Mouse (Mus musculus) erythroblast, embryonic 14.5 days (primary cell): ENCODE measurements around the gene Il17re. TPM values are rescaled to one million over a fixed set of nuclear protein-coding genes. Genes with fewer than 3 reads are reported as not detected.

Source experiments
- H3K27me3 ChIP-seq: 2 replicates; pipeline ENCODE4 v1.6.1; 2012; ENCODE audit warnings: inconsistent platforms; ENCODE audit not compliant: control insufficient read depth
- H3K36me3 ChIP-seq: 2 replicates; pipeline ENCODE4 v1.6.1; 2012; ENCODE audit warnings: mild to moderate bottlenecking, inconsistent platforms; ENCODE audit not compliant: control insufficient read depth
- H3K4me1 ChIP-seq: 2 replicates; pipeline ENCODE4 v1.6.1; 2012; ENCODE audit warnings: inconsistent platforms; ENCODE audit not compliant: control insufficient read depth
- H3K4me3 ChIP-seq: replicated peaks from 2 replicates; pipeline ENCODE3; 2012; ENCODE audit warnings: moderate library complexity, mild to moderate bottlenecking, inconsistent platforms
- H3K9me3 ChIP-seq: 2 replicates; pipeline ENCODE4 v1.6.1; 2012; ENCODE audit warnings: low read length, inconsistent platforms, mixed read lengths; ENCODE audit not compliant: control insufficient read depth
- GATA1 ChIP-seq: IDR thresholded peaks from 2 replicates; pipeline ENCODE4 v1.6.1; 2012; ENCODE audit warnings: low read length, inconsistent platforms, mixed read lengths
- TAL1 ChIP-seq: IDR thresholded peaks from 3 replicates; pipeline ENCODE4 v1.6.1; 2012; ENCODE audit warnings: low read length, inconsistent platforms, mixed read lengths
- polyA plus RNA-seq: library from polyadenylated mRNA; stranded (reverse); fragments of >175 nt; gene quantifications from 2 replicates; pipeline ENCODE4 v1.2.3, GENCODE M21; 2012

Il17re gene
- polyA plus RNA-seq, 1 experiment, result not detected

DNA sequence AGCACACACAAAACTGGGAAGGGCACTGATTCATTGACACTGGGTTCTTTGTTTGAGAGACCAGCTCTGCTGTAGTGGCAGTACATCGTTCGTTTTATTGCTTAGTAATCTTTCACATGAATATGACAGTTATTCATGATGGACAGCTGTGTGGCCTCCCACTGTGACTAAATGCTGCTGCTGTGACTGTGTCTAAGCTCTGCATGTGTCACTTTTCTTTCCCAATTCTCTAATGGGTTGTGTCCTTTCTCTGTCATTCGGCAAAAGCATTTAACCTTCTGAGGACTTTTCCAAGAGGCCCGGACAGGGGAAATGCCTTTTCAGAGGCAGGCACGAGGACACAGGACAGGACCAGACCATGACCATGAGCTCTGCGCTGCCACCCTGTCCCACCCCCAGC is 55.7 kb downstream of the Il17re start:
- TF ChIP-seq TAL1 (no peak), GATA1 (no peak)
- Histone ChIP-seq H3K9me3 (peaks cover 4% of the 10 kb centered on the region; the same call in 1 of the 2 replicates), H3K27me3 (no peaks in the 10 kb centered on the region), H3K4me1 (no peaks in the 10 kb centered on the region), H3K4me3 (no peak overlapping the region), H3K36me3 (peaks cover 62% of the 10 kb centered on the region)

GRCm38 (mm10) chr6:113514600-113514999 is 56.3 kb downstream of the Il17re start:
- Histone ChIP-seq H3K4me3 (no peak overlapping the region), H3K27me3 (no peaks in the 10 kb centered on the region), H3K9me3 (peaks cover 4% of the 10 kb centered on the region; the same call in 1 of the 2 replicates), H3K4me1 (no peaks in the 10 kb centered on the region), H3K36me3 (peaks cover 68% of the 10 kb centered on the region)
- no peak for TF ChIP-seq TAL1
- TF ChIP-seq GATA1, result no peak

- Histone ChIP-seq H3K9me3 (peaks cover 4% of the 10 kb centered on the region; the same call in 1 of the 2 replicates), H3K27me3 (no peaks in the 10 kb centered on the region), H3K4me1 (no peaks in the 10 kb centered on the region), H3K36me3 (peaks cover 98% of the 10 kb centered on the region), H3K4me3 (no peak overlapping the region)
- TF ChIP-seq GATA1 (no peak), TAL1 (no peak)
These were observed 59.3 kb downstream of the Il17re start for GRCm38 (mm10) chr6:113517434-113518080.

Other genes with a start within 250 kb of the Il17re start
- 11.4 and 14.2 TPM in 2 replicates for gene Mtmr14, start 220.6 kb upstream of the Il17re start, polyA plus RNA-seq
- 0.02 and 0.03 TPM in 2 replicates for gene Cpne9, start 176.2 kb upstream of the Il17re start, polyA plus RNA-seq
- 6.0 and 6.8 TPM in 2 replicates for gene Brpf1, start 151.3 kb upstream of the Il17re start, polyA plus RNA-seq
- gene Ogg1, start 131.5 kb upstream of the Il17re start, polyA plus RNA-seq, result 0.56 and 0.83 TPM in 2 replicates
- 0.19 and 0.31 TPM in 2 replicates for gene Camk1, start 114.5 kb upstream of the Il17re start, polyA plus RNA-seq
- gene Tada3, start 80.6 kb upstream of the Il17re start, polyA plus RNA-seq, result 13.9 and 15.1 TPM in 2 replicates
- 14.9 and 23.3 TPM in 2 replicates for gene Arpc4, start 80.4 kb upstream of the Il17re start, polyA plus RNA-seq
- 0.16 and 0.34 TPM in 2 replicates for gene Ttll3, start 69.2 kb upstream of the Il17re start, polyA plus RNA-seq
- gene Rpusd3, start 39.1 kb upstream of the Il17re start, polyA plus RNA-seq, result 9.0 and 14.6 TPM in 2 replicates
- gene Cidec, start 22.7 kb upstream of the Il17re start, polyA plus RNA-seq, result not detected in 2 replicates
- 0.23 and 0.38 TPM in 2 replicates for gene Jagn1, start 15.9 kb upstream of the Il17re start, polyA plus RNA-seq
- gene Il17rc, start 12.9 kb downstream of the Il17re start, polyA plus RNA-seq, result not detected in 2 replicates
- gene Creld1, start 24.8 kb downstream of the Il17re start, polyA plus RNA-seq, result 0.38 and 0.61 TPM in 2 replicates
- 0.02 TPM in 1 of 2 replicates, not detected in the other for gene Prrt3, start 43.4 kb downstream of the Il17re start, polyA plus RNA-seq
- gene Emc3, start 73.2 kb downstream of the Il17re start, polyA plus RNA-seq, result 2.4 and 2.6 TPM in 2 replicates
- gene Fancd2, start 73.2 kb downstream of the Il17re start, polyA plus RNA-seq, result 0.13 and 0.15 TPM in 2 replicates
- not detected in 2 replicates for gene Fancd2os, start 142.2 kb downstream of the Il17re start, polyA plus RNA-seq
- 2.1 and 2.6 TPM in 2 replicates for gene Brk1, start 146.3 kb downstream of the Il17re start, polyA plus RNA-seq
- 0.15 and 0.21 TPM in 2 replicates for gene Vhl, start 165.5 kb downstream of the Il17re start, polyA plus RNA-seq
- 13.6 and 15.2 TPM in 2 replicates for gene Irak2, start 180.0 kb downstream of the Il17re start, polyA plus RNA-seq
- 2.5 and 3.3 TPM in 2 replicates for gene Tatdn2, start 238.6 kb downstream of the Il17re start, polyA plus RNA-seq